Mouse (Mus musculus) embryonic facial prominence, embryonic 15.5 days (tissue): Measurements from ENCODE around the gene Daam2. TPM values are rescaled to one million over a fixed set of nuclear protein-coding genes. Genes with fewer than 3 reads are reported as not detected.

Source experiments
- ATAC-seq: fragments of 200-750 bp; cut with Nextera tagmentation; 2 replicates; pipeline ENCODE4 v1.8.0; 2017; ENCODE audit warnings: low read depth, moderate TSS enrichment; ENCODE audit not compliant: insufficient number of reproducible peaks, low FRiP score, low TSS enrichment
- H3K27ac ChIP-seq: fragments of 300-500 bp; sonication (generic); replicated peaks from 2 replicates; pipeline ENCODE4 v1.5.1; 2015; ENCODE audit warnings: mild to moderate bottlenecking, inconsistent platforms
- H3K27me3 ChIP-seq: fragments of 300-500 bp; sonication (generic); 2 replicates; pipeline ENCODE4 v1.6.1; 2015; ENCODE audit warnings: inconsistent platforms
- H3K36me3 ChIP-seq: fragments of 300-500 bp; sonication (generic); 2 replicates; pipeline ENCODE4 v1.6.1; 2015; ENCODE audit warnings: mild to moderate bottlenecking, inconsistent platforms
- H3K4me1 ChIP-seq: fragments of 300-500 bp; sonication (generic); 2 replicates; pipeline ENCODE4 v1.6.1; 2015; ENCODE audit warnings: inconsistent platforms
- H3K4me2 ChIP-seq: fragments of 300-500 bp; sonication (generic); replicated peaks from 2 replicates; pipeline ENCODE4 v1.6.1; 2015; ENCODE audit warnings: mild to moderate bottlenecking, inconsistent platforms
- H3K4me3 ChIP-seq: fragments of 300-500 bp; sonication (generic); replicated peaks from 2 replicates; pipeline ENCODE4 v1.5.1; 2015; ENCODE audit warnings: mild to moderate bottlenecking, inconsistent platforms
- H3K9ac ChIP-seq: fragments of 300-500 bp; sonication (generic); 2 replicates; pipeline ENCODE4 v1.6.1; 2015; ENCODE audit warnings: inconsistent platforms
- H3K9me3 ChIP-seq: fragments of 300-500 bp; sonication (generic); replicated peaks from 2 replicates; pipeline ENCODE4 v1.6.1; 2016; ENCODE audit warnings: inconsistent platforms
- WGBS: fragments of 180-500 bp; shearing (Covaris S2); methylation state at CpG from one replicate; pipeline ENCODE4 v1.1.7; 2015; 5-methylcytosine and 5-hydroxymethylcytosine counted together
- polyA plus RNA-seq: library from polyadenylated mRNA; unstranded; fragments of >200 nt; fragmentation: Nextera tagmentation; extraction: Ambion mirVana; gene quantifications from 2 replicates; pipeline ENCODE4 v1.2.1, GENCODE M21; 2015

Daam2 gene
- polyA plus RNA-seq, 1 experiment from 2014 or later, result 13.1 TPM

- peaks cover 10% of the 10 kb centered on the region for H3K4me1 ChIP-seq
- no peak overlapping the region for H3K4me2 ChIP-seq
- no peaks in the 10 kb centered on the region for H3K9me3 ChIP-seq
- WGBS, result 90% methylated on average over 5 of the region's 5 CpGs
- peaks cover 2% of the 10 kb centered on the region; the same call in 1 of the 2 replicates for H3K36me3 ChIP-seq
- no peak for ATAC-seq
- H3K27me3 ChIP-seq, result no peaks in the 10 kb centered on the region
- no peak overlapping the region for H3K4me3 ChIP-seq
- H3K9ac ChIP-seq, result no peak overlapping the region
- H3K27ac ChIP-seq, result no peak overlapping the region
Observed at GRCm38 (mm10) chr17:49531661-49532060, 32.5 kb downstream of the Daam2 start.

- 25% methylated on average over 3 of the region's 3 CpGs for WGBS
- H3K9me3 ChIP-seq, result no peaks in the 10 kb centered on the region
- no peak overlapping the region for H3K9ac ChIP-seq
- peaks cover 5% of the 10 kb centered on the region for H3K4me1 ChIP-seq
- H3K36me3 ChIP-seq, result peaks cover 2% of the 10 kb centered on the region; the same call in 1 of the 2 replicates
- no peak for ATAC-seq
- no peaks in the 10 kb centered on the region for H3K27me3 ChIP-seq
- no peak overlapping the region for H3K4me2 ChIP-seq
- H3K4me3 ChIP-seq, result no peak overlapping the region
- H3K27ac ChIP-seq, result no peak overlapping the region
Observed at GRCm38 (mm10) chr17:49530215-49530614, 33.9 kb downstream of the Daam2 start.

- no peak overlapping the region for H3K4me2 ChIP-seq
- no peaks in the 10 kb centered on the region for H3K27me3 ChIP-seq
- no peaks in the 10 kb centered on the region for H3K9me3 ChIP-seq
- peaks cover 2% of the 10 kb centered on the region; the same call in 1 of the 2 replicates for H3K36me3 ChIP-seq
- H3K27ac ChIP-seq, result no peak overlapping the region
- H3K4me3 ChIP-seq, result no peak overlapping the region
- no peak overlapping the region for H3K9ac ChIP-seq
- peaks cover 9% of the 10 kb centered on the region; the same call in 1 of the 2 replicates for H3K4me1 ChIP-seq
- WGBS, result 69% methylated on average over 7 of the region's 7 CpGs
- no peak for ATAC-seq
Observed at GRCm38 (mm10) chr17:49528503-49529205, 35.5 kb downstream of the Daam2 start.

GRCm38 (mm10) chr17:49528033-49528432, 36.1 kb downstream of the Daam2 start:
- Histone ChIP-seq H3K9me3 (no peaks in the 10 kb centered on the region), H3K36me3 (peaks cover 2% of the 10 kb centered on the region; the same call in 1 of the 2 replicates), H3K27me3 (no peaks in the 10 kb centered on the region), H3K27ac (no peak overlapping the region), H3K4me2 (no peak overlapping the region), H3K9ac (no peak overlapping the region), H3K4me3 (no peak overlapping the region), H3K4me1 (peaks cover 9% of the 10 kb centered on the region; the same call in 1 of the 2 replicates)
- no peak; the same call in 1 of the 2 replicates for ATAC-seq
- 83% methylated on average over 4 of the region's 4 CpGs for WGBS

GRCm38 (mm10) chr17:49526566-49526965, 37.6 kb downstream of the Daam2 start:
- no peak for ATAC-seq
- 79% methylated on average over 5 of the region's 5 CpGs for WGBS
- Histone ChIP-seq H3K9ac (no peak overlapping the region), H3K4me3 (no peak overlapping the region), H3K4me1 (peaks cover 13% of the 10 kb centered on the region), H3K4me2 (no peak overlapping the region), H3K27ac (no peak overlapping the region), H3K9me3 (no peaks in the 10 kb centered on the region), H3K27me3 (no peaks in the 10 kb centered on the region), H3K36me3 (peaks cover 2% of the 10 kb centered on the region; the same call in 1 of the 2 replicates)

- ATAC-seq, result no peak
- Histone ChIP-seq H3K4me3 (no peak overlapping the region), H3K9ac (no peak overlapping the region), H3K4me1 (peaks cover 18% of the 10 kb centered on the region), H3K36me3 (peaks cover 2% of the 10 kb centered on the region; the same call in 1 of the 2 replicates), H3K27ac (no peak overlapping the region), H3K27me3 (no peaks in the 10 kb centered on the region), H3K4me2 (no peak overlapping the region), H3K9me3 (no peaks in the 10 kb centered on the region)
- WGBS, result 79% methylated on average over 4 of the region's 4 CpGs
Observed at GRCm38 (mm10) chr17:49525911-49526310, 38.2 kb downstream of the Daam2 start.

- H3K4me2 ChIP-seq, result no peak overlapping the region
- 35% methylated on average over 2 of the region's 2 CpGs for WGBS
- H3K4me1 ChIP-seq, result peaks cover 25% of the 10 kb centered on the region
- no peak overlapping the region for H3K9ac ChIP-seq
- ATAC-seq, result no peak
- H3K36me3 ChIP-seq, result no peaks in the 10 kb centered on the region
- no peaks in the 10 kb centered on the region for H3K27me3 ChIP-seq
- H3K9me3 ChIP-seq, result no peaks in the 10 kb centered on the region
- no peak overlapping the region for H3K27ac ChIP-seq
- no peak overlapping the region for H3K4me3 ChIP-seq
Observed at GRCm38 (mm10) chr17:49524584-49524983, 39.6 kb downstream of the Daam2 start.

GRCm38 (mm10) chr17:49522435-49522834, 41.7 kb downstream of the Daam2 start:
- Histone ChIP-seq H3K9me3 (no peaks in the 10 kb centered on the region), H3K4me1 (peaks cover 23% of the 10 kb centered on the region), H3K36me3 (no peaks in the 10 kb centered on the region), H3K9ac (no peak overlapping the region), H3K4me2 (no peak overlapping the region), H3K4me3 (no peak overlapping the region), H3K27ac (no peak overlapping the region), H3K27me3 (no peaks in the 10 kb centered on the region)
- no peak for ATAC-seq
- WGBS, result 34% methylated on average over 2 of the region's 2 CpGs

DNA sequence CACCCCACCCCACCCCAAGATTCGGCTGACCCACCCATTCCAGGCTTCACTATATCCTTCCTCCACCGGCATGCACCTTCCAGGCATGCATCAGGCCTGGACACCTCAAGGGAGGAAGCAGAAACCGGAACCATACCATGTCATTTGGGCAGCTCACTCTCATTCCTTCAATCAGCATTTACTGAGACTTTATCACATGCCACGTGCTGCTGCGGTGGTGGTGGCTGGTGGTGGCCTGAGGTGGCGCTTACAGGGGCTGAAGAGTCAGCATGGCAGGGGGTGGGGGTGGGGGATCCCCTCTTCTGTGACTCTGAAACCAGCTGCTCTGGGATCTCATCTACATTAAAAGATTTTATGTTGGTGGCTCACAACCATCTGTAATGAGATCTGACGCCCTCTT, 42.1 kb downstream of the Daam2 start:
- H3K27ac ChIP-seq, result no peak overlapping the region
- ATAC-seq, result no peak
- H3K4me2 ChIP-seq, result no peak overlapping the region
- H3K4me3 ChIP-seq, result no peak overlapping the region
- H3K9ac ChIP-seq, result no peak overlapping the region
- H3K9me3 ChIP-seq, result no peaks in the 10 kb centered on the region
- no peaks in the 10 kb centered on the region for H3K27me3 ChIP-seq
- no peaks in the 10 kb centered on the region for H3K36me3 ChIP-seq
- H3K4me1 ChIP-seq, result peaks cover 23% of the 10 kb centered on the region
- WGBS, result 40% methylated on average over 5 of the region's 7 CpGs

DNA sequence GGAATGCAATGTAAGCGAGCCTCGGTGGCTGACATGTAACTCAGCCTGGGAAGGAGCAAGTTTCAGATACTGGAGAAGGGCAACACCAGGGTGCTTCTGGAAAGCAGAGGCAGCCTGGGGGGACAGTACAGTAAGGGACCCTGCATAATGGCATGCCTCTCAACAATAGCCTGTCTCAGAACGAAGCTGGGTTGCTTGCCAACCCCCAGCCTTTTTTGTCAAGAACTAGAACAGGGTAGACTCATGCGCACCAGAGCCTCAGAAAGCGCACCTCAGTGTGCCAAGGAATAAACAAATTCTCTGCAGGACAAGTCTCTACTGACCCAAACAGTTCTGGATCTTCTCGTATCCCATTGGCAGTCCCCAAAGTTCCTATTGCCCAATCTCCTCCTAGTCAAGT, 43.5 kb downstream of the Daam2 start:
- H3K9ac ChIP-seq, result no peak overlapping the region
- H3K4me1 ChIP-seq, result peaks cover 28% of the 10 kb centered on the region
- H3K9me3 ChIP-seq, result no peaks in the 10 kb centered on the region
- no peaks in the 10 kb centered on the region for H3K36me3 ChIP-seq
- no peak for ATAC-seq
- no peaks in the 10 kb centered on the region for H3K27me3 ChIP-seq
- no peak overlapping the region for H3K4me3 ChIP-seq
- H3K27ac ChIP-seq, result 0 out of 2 replicates have a peak overlapping the region, but pooled peaks have one; percentile 22
- WGBS, result 62% methylated on average over 6 of the region's 6 CpGs
- H3K4me2 ChIP-seq, result no peak overlapping the region

GRCm38 (mm10) chr17:49519576-49520247, 44.4 kb downstream of the Daam2 start:
- Histone ChIP-seq H3K27ac (0 out of 2 replicates have a peak overlapping the region, but pooled peaks have one; percentile 22), H3K4me2 (no peak overlapping the region), H3K9ac (no peak overlapping the region), H3K4me3 (no peak overlapping the region), H3K27me3 (no peaks in the 10 kb centered on the region), H3K36me3 (no peaks in the 10 kb centered on the region), H3K4me1 (peaks cover 29% of the 10 kb centered on the region), H3K9me3 (no peaks in the 10 kb centered on the region)
- WGBS, result 51% methylated on average over 7 of the region's 7 CpGs
- ATAC-seq, result peak; percentile 58; the same call in 1 of the 2 replicates
